Mouse (Mus musculus) olfactory bulb, adult 2 months (tissue): ENCODE measurements at regions not wholly inside any gene's neighbourhood (a gene's known extent, or its start where the extent isn't known, plus 50 kb on each side); places are given as distances from the start of the nearest gene placed in this dataset.

Experiments
- H3K27ac ChIP-seq: fragments of 200-500 bp; 2 replicates; pipeline ENCODE4 v1.5.1; 2012; ENCODE audit warnings: low read depth, low read length; ENCODE audit not compliant: insufficient read depth
- H3K4me1 ChIP-seq: fragments of 200-500 bp; 2 replicates; pipeline ENCODE4 v1.6.1; 2012; ENCODE audit warnings: low read length; ENCODE audit not compliant: control insufficient read depth, insufficient read depth
- H3K4me3 ChIP-seq: fragments of 200-500 bp; 2 replicates; pipeline ENCODE4 v1.5.1; 2012; ENCODE audit warnings: mild to moderate bottlenecking, low read depth, low read length, moderate library complexity; ENCODE audit not compliant: insufficient read depth
- CTCF ChIP-seq: fragments of 200-500 bp; IDR thresholded peaks from 2 replicates; pipeline ENCODE4 v1.5.1; 2012; ENCODE audit warnings: low read depth, mild to moderate bottlenecking, low read length, moderate library complexity; ENCODE audit not compliant: insufficient read depth
- POLR2A ChIP-seq: fragments of 200-500 bp; IDR thresholded peaks from 2 replicates; pipeline ENCODE4 v1.6.1; 2012; ENCODE audit warnings: mild to moderate bottlenecking, low read depth, low read length, moderate library complexity; ENCODE audit not compliant: insufficient read depth
- WGBS: fragments of 180-500 bp; shearing (Covaris S2); methylation state at CpG from one replicate; pipeline ENCODE4 v1.1.7; 2018; 5-methylcytosine and 5-hydroxymethylcytosine counted together

DNA sequence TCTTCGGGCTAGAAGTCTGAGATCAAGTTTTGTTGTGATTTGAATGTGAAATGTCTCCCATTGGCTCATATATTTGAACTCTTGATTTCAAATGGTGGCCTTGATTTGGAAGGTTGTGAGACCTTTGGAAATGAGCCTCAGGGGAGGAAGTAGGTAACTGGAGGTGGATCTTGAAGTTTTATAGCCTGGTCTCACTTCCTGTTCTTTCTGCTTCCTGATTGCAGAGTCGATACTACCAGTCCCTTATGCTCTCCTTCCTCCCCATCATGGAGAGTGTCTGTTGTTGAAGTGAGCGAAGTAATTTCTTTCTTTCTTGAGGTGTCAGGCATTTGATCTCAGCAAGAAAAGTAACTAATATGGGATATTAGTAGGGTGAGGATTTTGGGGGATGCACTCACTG lies 158.5 kb downstream of the Arrdc3 start:
- TF ChIP-seq CTCF (no peak), POLR2A (no peak)
- H3K4me1 ChIP-seq, result no peaks in the 10 kb centered on the region
- no peak overlapping the region for H3K27ac ChIP-seq
- WGBS, result 64% methylated on average over 3 of the region's 3 CpGs
- no peak overlapping the region for H3K4me3 ChIP-seq
